Mouse (Mus musculus) lung, adult 10 weeks (tissue): ENCODE results near the gene Vmn1r61. TPM values are rescaled to one million over a fixed set of nuclear protein-coding genes. Genes with fewer than 3 reads are reported as not detected.

Experiments
- polyA plus RNA-seq: library from polyadenylated mRNA; stranded (reverse); fragments of 350-450 nt; fragmentation: Illumina TruSeq; extraction: RNeasy Lipid Tissue Mini Kit (QIAGEN cat#74804); gene quantifications from one replicate; pipeline ENCODE4 v1.2.3, GENCODE M21; 2014; ENCODE audit warnings: low read depth, low replicate concordance; ENCODE audit not compliant: insufficient read depth

Vmn1r61 gene
- not detected for polyA plus RNA-seq

DNA sequence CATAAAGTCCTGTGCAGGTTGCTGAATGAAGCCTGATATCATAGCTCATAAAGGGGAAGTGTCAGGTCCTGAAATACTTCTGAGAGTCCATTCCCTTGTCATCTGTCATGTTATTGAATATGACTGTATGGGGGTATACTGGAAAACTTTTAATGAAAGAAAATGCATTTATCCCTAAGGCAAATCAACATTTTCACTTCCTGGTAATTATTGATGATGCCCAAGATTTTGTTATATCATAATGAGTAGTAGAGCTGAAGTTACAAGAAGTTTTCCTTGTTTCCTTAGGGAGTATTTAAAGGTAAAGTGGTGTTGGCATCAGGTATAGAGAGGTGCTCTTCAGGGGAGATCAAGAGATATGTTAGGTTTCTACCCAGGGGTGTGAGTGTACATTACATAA is at the start of gene Vmn1r61:
Gene Vmn1r61, minus strand, starts transcription at position 101 of the 400 bp plus-strand sequence.

Other genes with a start within 250 kb of the Vmn1r61 start
- not detected for gene Vmn1r58, start 199.9 kb downstream of the Vmn1r61 start, polyA plus RNA-seq
- not detected for gene Vmn1r59, start 156.5 kb downstream of the Vmn1r61 start, polyA plus RNA-seq
- gene Vmn2r28, start 119.3 kb downstream of the Vmn1r61 start, polyA plus RNA-seq: not detected
- gene Vmn1r60, start 66.0 kb downstream of the Vmn1r61 start, polyA plus RNA-seq: not detected
- not detected for gene Vmn1r62, start 60.3 kb upstream of the Vmn1r61 start, polyA plus RNA-seq
- not detected for gene Vmn1r63, start 192.2 kb upstream of the Vmn1r61 start, polyA plus RNA-seq